Mouse (Mus musculus) embryonic stem cell, embryonic (primary cell): ENCODE results near the gene Cep112.

Experiments
- CTCF ChIA-PET, 4 experiments: fragments of 300-600 bp in 2 of 4; fragments of 350-600 bp in 2 of 4; sonication (Branson Sonifier 250); formaldehyde crosslinking; loops; one replicate each; lab custom pipeline; 2022; ENCODE audit warnings: inconsistent platforms in 2 of 4; lab: Charles Lee
- POLR2A ChIA-PET, 4 experiments: fragments of 300-600 bp in 2 of 4; fragments of 350-600 bp in 2 of 4; sonication (Branson Sonifier 250); formaldehyde crosslinking; loops; one replicate each; lab custom pipeline; 2022; ENCODE audit warnings: antibody characterized with exemption in 4 of 4, inconsistent platforms in 1 of 4; lab: Charles Lee

Cep112 gene

DNA sequence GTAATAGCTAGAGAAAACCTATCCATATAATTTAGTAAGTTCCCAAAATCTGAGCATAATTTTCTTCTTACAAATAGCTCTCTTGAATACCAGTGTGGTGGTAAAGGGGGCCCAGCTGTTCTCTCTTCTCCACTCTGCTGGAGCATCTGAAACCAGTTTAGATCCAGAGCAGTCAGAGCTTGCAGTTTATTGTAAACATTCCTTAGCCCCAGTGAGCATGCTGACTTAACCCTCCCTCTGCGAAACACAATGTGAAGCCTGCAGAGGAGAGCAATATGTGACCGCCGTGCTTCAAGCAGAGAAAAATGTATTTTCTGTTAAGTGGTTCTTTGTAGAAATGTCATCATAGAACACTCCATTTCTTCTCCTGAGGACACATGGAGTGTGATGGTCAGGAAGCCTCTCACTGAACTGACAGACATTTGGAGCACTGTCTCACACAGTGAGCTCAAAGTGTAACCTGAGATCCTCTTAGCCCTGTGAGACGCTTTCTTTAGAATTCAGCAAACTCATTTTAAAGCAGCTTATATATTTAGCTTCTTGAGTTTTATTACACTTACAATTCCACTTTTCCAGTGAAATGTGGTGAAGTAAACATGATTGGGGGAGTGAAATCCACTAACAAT, 128.1 kb downstream of the Cep112 start:
- ChIA-PET POLR2A (no interaction called here), CTCF (interaction anchor here in 1 of 4 experiments (0.7 kb wide), 1 partner anchor 1453 kb away, joined by 3 read pairs; no protein-coding TSS in a partner anchor)

DNA sequence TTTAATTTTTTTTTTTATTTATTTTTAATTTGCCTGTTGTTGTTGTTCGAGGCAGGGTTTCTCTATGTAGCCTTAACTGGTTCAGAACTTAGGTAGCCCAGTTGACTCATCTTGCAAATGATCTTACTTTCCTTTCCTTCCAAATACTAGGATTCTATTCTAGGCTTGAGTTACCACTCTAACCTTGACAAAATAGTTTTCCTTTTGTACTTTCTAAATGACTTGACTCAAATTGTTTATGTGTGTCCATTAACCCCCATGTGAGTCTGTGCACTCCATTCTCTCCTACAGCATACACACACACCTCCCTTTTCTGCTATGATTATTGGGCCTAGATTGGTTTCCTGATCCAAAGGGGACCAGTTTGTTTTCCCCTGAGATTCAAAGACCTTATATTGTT, 128.9 kb downstream of the Cep112 start:
- POLR2A ChIA-PET, result no interaction called here
- CTCF ChIA-PET, result interaction anchor here in 1 of 4 experiments (0.7 kb wide), 1 partner anchor 1453 kb away, joined by 3 read pairs; no protein-coding TSS in a partner anchor

- POLR2A ChIA-PET, result no interaction called here
- CTCF ChIA-PET, result no interaction called here
Observed at GRCm38 (mm10) chr11:108558544-108558943, 133.6 kb downstream of the Cep112 start.

- CTCF ChIA-PET, result no interaction called here
- POLR2A ChIA-PET, result no interaction called here
Observed at GRCm38 (mm10) chr11:108559506-108559905, 134.5 kb downstream of the Cep112 start.

- ChIA-PET CTCF (no interaction called here), POLR2A (interaction anchor here in 1 of 4 experiments (0.7 kb wide), 1 partner anchor 697 kb away, joined by 3 read pairs; no protein-coding TSS in a partner anchor)
Observed at GRCm38 (mm10) chr11:108562076-108562475, 137.1 kb downstream of the Cep112 start.

- POLR2A ChIA-PET, result interaction anchor here in 2 of 4 experiments (0.5 to 1.0 kb wide), 4 partner anchors 9 to 756 kb away, joined by 3 to 5 read pairs (median 4); no protein-coding TSS in a partner anchor
- CTCF ChIA-PET, result interaction anchor here in 1 of 4 experiments (0.6 kb wide), 1 partner anchor 349 kb away, joined by 3 read pairs; no protein-coding TSS in a partner anchor
Observed at GRCm38 (mm10) chr11:108586551-108587184, 161.7 kb downstream of the Cep112 start.

DNA sequence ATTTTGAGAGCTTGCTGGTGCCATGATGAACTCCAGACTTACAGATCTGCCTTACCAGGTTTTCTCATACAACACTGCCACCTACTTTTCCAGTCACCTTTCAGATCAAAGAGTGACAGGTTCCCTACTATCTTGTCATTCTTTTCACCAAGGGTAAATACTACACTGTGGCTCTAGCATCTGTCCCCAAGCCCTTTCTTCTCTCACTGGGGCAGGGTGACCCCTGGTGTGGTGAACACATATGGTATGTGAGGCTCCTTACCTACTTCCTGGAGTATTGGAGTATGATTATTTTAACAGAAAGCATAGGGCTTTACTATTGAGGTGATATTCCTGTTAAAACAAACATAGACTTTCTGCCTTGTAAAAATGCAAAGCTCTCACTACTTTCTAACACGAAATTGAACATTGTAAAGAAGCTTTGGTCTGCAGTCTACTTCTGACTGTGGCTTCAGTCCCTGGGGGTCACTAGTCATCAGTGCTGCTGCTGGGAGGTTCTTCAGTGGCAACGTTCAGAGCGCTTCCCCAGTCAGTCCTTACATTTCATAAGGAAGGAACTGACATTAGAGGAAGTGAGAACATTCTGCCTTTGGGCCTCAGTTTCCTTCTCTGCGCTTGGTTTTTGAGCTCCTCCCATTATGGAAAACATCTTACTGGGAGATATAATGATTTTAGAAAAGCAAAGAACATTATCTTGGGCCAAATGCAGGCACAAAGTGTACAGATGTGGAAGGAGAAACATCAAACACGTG, 168.4 kb downstream of the Cep112 start:
- POLR2A ChIA-PET, result no interaction called here
- CTCF ChIA-PET, result no interaction called here

- ChIA-PET POLR2A (interaction anchor here in 1 of 4 experiments (0.7 kb wide), 1 partner anchor 14 kb away, joined by 15 read pairs; no protein-coding TSS in a partner anchor), CTCF (no interaction called here)
Observed at GRCm38 (mm10) chr11:108593959-108594579, 169.1 kb downstream of the Cep112 start.

GRCm38 (mm10) chr11:108605301-108605700, 180.3 kb downstream of the Cep112 start:
- ChIA-PET CTCF (no interaction called here), POLR2A (interaction anchor here in 1 of 4 experiments (0.6 to 1.6 kb wide), 4 partner anchors 10 to 1997 kb away, joined by 3 to 5 read pairs (median 3); no protein-coding TSS in a partner anchor)

DNA sequence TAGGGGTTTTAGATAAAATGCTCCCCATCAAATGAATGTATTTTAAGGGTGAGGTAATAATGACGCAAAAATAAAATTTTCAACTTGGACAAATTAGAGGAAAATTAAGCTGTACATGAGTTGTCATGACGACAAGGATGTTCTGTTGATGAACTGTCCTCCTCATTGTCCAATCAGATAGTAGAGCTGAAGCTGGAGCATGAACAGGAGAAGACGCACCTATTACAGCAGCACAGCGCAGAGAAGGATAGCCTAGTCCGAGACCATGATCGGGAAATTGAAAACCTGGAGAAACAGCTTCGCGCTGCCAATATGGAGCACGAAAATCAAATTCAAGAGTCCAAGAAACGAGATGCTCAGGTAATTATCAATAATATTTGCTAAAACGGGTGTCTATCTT, 181.0 kb downstream of the Cep112 start:
- ChIA-PET CTCF (no interaction called here), POLR2A (interaction anchor here in 1 of 4 experiments (0.6 to 1.6 kb wide), 3 partner anchors 11 to 1998 kb away, joined by 3 to 5 read pairs (median 3); no protein-coding TSS in a partner anchor)

DNA sequence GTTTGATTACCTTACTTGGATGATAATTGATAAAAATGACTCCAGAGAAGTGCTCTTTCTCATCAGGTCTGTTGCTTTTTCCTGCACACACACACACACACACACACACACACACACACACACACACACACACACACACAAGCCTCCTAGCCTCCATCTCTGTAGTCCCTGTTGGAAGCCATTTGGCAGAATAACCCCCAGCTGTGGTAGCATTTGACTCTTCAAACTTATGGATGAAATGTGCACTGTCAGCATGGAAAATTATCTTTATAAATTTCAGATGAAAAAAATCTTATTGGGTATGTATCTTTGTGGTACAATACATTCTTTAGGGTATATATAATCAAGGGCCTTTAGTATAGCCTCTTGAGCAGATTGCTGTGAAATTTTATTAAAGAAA, 181.8 kb downstream of the Cep112 start:
- ChIA-PET CTCF (no interaction called here), POLR2A (interaction anchor here in 2 of 4 experiments (0.6 to 0.7 kb wide), 2 partner anchors 20 to 162 kb away, joined by 3 to 5 read pairs; no protein-coding TSS in a partner anchor)

DNA sequence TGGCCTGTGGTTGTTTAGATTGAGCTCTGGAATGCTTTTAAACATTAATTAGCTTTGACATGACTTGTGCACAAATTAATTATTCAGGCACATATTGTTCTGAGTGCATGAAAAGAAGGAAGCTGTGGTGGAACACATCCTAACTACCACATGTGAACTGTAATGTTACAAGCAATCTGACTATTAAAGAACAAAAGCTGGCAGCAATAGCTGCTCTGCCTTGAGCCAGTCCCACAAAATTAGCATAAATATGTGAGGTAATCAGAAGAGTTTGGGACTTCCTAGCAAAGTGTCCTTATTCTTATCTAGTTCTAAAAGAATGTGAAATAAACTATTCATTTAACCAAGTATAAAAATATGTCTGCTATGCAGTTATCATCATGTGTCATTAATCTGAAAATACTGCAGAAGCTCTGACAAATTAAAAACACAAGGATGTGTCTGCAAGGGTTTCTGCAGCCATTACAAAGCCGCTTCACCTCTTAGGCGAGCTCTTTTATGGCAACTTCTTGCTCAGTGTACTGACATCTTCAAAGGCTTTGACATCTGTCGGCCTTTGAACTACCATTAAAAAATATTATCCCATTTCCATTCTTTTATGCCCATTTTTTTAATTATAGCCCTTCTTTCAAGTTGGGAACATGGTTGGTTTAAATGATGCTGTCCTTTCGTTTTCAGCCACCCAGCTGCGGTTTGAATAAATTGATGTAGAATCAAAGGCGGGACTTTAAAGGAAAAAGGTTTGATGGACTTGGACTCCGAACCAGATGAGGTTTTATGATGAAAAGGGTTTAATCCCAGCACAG, 195.8 kb downstream of the Cep112 start:
- CTCF ChIA-PET, result interaction anchor here in 2 of 4 experiments (0.6 kb wide), 2 partner anchors 20 to 171 kb away, joined by 3 to 4 read pairs; no protein-coding TSS in a partner anchor
- POLR2A ChIA-PET, result interaction anchor here in 1 of 4 experiments (1.0 kb wide), 1 partner anchor 15 kb away, joined by 3 read pairs; no protein-coding TSS in a partner anchor

GRCm38 (mm10) chr11:108621434-108621901, 196.5 kb downstream of the Cep112 start:
- ChIA-PET CTCF (interaction anchor here in 1 of 4 experiments (0.6 kb wide), 1 partner anchor 172 kb away, joined by 3 read pairs; no protein-coding TSS in a partner anchor), POLR2A (interaction anchor here in 1 of 4 experiments (1.0 kb wide), 1 partner anchor 16 kb away, joined by 3 read pairs; no protein-coding TSS in a partner anchor)

GRCm38 (mm10) chr11:108625546-108626232, 200.7 kb downstream of the Cep112 start:
- ChIA-PET POLR2A (interaction anchor here in 1 of 4 experiments (0.8 kb wide), 1 partner anchor 15 kb away, joined by 3 read pairs; no protein-coding TSS in a partner anchor), CTCF (interaction anchor here (0.5 to 1.7 kb wide), 7 partner anchors 9 to 415 kb away, joined by 3 to 7 read pairs (median 4); no protein-coding TSS in a partner anchor)

- ChIA-PET CTCF (interaction anchor here in 1 of 4 experiments (0.7 kb wide), 1 partner anchor 1034 kb away, joined by 11 read pairs; no protein-coding TSS in a partner anchor), POLR2A (interaction anchor here in 1 of 4 experiments (0.6 kb wide), 1 partner anchor 236 kb away, joined by 4 read pairs; no protein-coding TSS in a partner anchor)
Observed at GRCm38 (mm10) chr11:108637780-108638179, 212.8 kb downstream of the Cep112 start.

- CTCF ChIA-PET, result no interaction called here
Observed at GRCm38 (mm10) chr11:108655574-108655973, 230.6 kb downstream of the Cep112 start.

DNA sequence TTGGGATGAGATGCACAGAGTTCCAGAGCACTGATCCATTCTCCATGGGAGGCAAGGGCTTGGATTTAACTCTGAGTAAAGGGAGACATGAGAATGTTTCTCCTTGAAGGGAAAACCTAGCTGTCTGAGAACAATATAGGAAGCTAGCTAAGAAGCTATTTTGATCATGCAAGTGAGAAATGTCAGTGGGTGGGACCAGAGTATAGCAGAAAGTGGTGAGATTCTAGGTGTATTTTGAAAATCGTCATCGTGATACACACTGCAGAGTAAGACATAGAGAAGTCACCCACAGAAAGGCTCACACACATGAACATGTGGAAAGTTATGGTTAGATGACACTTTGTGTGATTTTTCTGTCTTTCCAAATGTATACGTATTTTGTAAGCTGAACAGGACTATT, 257.0 kb downstream of the Cep112 start:
- CTCF ChIA-PET, result no interaction called here
- POLR2A ChIA-PET, result no interaction called here

More at GRCm38 (mm10) chr11:108655574-108655973, 230.6 kb downstream of the Cep112 start:
- POLR2A ChIA-PET, result no interaction called here
